Mouse (Mus musculus) heart, postnatal 25 days (tissue): Measurements from ENCODE around the gene Lin7a. TPM values are rescaled to one million over a fixed set of nuclear protein-coding genes. Genes with fewer than 3 reads are reported as not detected.

Source experiments
- DNase-seq: peaks from one replicate; pipeline ENCODE4 v3.0.0; 2022; ENCODE audit warnings: low spot score
- intact Hi-C: fragments of 180-260 bp; cut with DNase I; formaldehyde crosslinking; loops from one replicate; pipeline ENCODE4 v1.15.1; 2025
- total RNA-seq, 2 experiments: library from RNA; stranded (reverse); gene quantifications; 2 replicates each; pipeline ENCODE4 v1.2.3; 2021

Lin7a gene
- 1 to 10 TPM; 1.2 to 1.4 TPM for total RNA-seq

DNA sequence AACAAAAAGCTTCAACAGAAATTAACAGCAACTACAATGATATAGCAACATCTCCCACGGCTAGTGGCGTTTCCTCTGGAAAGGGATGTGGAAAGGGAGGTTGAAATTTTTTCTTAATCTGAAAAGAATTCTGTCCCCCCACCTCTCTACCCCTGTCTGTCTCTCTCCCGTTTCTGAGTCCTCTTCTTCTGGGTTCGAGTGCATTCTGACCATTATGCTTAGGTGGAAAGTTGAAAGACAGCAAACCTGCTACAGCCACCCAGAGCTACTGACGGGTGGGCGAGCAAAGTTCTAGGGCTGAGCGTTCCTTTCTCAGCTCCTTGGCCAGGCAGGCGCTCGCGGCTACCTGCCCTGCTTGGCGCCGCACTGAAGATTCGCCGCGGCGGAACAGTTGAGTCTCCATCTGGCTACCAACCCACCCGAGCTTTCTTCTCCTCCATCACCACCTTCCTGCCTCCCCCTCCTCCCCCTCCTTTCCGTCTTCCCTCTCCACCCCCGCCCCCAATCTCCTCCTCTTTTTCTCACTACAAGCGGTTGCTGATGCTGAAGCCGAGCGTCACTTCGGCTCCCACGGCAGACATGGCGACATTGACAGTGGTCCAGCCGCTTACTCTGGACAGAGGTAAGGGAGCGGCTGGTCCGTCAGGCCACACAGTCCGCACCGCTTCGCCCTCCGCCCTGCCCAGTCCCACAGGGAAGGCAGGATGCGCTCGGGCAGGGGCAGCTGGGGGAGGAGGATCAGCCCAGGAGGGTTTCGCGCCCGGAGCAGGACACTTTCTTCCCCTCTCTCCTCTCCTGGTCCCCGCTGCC is at the start of gene Lin7a:
Gene Lin7a (plus strand): TSS at position 366 of the 810 bp plus-strand sequence.
- no peak for DNase-seq
- intact Hi-C loops: no loop called here

DNA sequence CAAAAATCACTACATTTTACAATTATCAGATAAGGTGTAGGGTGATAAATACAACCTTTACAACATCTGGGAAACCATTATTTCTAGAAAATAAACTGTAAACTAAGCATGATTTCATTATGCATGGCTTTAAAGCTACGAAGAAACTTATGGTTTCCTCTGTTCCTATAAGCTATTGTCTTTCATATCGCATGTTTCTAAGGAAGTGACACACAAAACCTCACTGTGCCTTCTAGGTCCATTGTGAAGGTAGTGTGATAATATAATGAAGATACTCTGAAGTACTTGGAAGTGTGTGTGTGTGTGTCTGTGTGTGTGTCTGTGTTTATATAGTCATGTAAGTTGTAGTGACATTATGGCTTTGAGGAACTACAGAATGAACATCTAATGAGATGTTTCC is 49.8 kb upstream of the Lin7a start:
- no peak for DNase-seq
- intact Hi-C loops: no loop called here

DNA sequence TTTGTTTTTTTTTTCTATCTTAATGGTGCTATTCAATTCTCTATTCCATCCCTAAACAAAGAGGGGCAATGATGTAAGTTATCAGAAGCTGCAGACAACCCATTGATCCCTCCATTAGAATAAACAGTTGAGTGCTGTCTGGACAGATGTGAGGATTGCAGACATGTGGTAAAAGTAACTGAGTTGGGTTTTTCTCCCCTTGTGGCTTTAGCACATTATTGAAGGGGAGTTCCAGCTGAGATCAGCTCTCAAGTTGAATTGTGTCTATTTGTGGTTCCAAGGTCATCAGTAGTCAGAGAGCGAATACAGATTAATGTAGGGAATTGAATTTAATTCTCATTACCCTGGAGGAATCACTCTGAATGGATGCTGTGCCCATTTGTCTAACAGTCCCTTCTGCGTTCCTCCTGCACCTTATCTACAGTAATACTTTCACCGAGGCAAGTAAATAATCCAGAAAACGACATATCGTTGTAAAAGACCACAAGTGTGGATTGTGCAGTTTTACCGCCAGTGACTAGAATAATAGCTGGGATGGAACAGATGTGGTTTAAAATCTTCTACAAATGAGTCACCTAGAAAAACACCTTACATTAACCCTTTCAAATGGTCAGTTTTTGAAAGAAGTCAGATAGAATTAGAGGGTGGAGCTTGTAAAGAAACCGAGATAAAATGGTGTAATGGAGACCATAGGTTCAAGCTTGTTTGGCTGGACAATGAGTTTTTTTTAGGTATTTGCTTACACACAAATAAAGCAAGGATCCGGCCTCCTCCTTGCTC is 48.9 kb upstream of the Lin7a start:
- no peak for DNase-seq
- intact Hi-C loops: no loop called here

DNA sequence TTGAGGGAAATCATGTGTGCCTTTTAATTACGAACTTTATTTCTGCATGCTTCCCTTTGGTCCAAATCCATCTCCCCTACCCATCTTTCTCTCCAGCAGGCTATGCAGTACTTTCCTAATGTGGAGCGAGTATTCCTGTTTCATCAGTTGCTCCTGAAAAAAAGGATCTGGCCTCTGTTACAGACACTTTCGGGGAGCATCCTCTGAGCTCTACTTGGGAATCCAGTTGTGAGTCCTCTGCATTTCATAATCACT is 48.4 kb upstream of the Lin7a start:
- no peak for DNase-seq
- intact Hi-C loops: no loop called here

DNA sequence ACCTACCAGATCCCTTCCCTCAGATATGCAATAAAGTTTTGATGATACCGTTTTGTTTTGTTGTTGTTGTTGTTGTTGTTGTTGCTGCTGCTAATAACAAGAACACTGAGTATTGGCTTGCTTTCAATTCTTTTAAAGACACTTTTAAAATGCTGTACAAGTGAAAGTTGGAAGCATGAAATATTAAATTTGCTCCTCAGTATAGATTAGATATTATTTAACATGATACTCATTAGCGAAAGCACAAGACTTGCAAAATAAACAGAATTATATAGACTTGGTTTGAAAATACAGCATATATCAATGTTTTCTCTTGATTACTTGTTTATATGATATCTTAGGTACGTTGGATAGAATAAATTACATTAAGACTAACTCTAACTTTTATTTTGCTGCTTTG is 47.7 kb upstream of the Lin7a start:
- DNase-seq: no peak
- intact Hi-C loops: no loop called here

DNA sequence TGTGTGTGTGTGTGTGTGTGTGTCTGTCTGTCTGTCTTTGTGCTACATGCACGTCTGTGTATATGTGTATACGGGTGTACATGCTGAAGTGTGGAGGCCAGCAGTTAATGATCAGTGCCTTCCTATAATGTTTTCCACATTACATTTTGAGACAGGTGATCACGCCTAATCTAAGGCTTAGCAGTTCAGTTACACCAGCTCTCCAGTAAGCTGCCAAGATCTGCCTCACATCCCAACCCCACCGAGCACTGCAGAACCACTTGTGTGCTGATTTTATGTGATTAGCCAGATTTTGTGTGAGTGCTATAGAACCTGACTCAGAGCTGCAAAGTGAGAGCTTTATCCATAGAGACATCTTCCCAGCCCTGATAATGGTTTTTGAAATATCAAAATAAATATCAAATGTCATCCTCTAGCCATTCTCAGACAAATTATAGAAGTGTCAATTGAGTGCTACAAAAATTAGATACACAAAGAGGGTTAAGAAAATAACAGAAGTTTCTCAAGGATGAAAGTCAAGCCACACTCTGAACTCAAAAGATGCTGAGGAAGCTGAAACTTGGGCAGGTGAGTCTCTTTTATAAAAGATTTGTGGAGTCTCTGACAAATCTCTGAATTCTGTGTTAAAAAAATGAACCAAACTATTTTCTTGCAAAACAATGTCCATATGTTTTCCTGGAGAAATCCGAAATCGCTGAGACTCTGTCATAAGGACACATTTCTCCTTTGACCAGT is 46.7 kb upstream of the Lin7a start:
- no peak for DNase-seq
- intact Hi-C loops: no loop called here

DNA sequence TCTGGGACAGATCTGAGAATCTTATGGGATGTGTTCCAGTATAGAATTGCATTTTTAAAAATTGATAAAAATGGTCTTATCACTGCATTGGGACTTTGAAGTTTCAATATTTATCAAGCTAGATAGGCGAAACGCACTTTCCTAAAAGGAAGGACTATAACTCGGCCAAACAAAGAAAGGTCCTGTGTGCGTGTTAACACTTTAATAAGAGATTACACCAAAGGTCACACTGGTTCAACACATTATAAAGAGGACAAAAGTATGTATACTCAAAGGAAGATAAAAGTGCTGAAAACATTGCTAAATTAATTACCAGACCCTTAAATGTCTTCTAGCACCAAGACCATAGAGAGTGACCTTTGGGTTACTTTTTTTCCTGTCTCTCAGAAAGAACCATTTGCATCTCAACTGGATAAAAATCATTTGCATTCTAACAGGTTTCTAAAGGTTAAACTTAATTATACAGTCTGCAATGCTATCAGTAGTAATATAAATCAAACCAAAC is 46.1 kb upstream of the Lin7a start:
- intact Hi-C loops: no loop called here
- no peak for DNase-seq

DNA sequence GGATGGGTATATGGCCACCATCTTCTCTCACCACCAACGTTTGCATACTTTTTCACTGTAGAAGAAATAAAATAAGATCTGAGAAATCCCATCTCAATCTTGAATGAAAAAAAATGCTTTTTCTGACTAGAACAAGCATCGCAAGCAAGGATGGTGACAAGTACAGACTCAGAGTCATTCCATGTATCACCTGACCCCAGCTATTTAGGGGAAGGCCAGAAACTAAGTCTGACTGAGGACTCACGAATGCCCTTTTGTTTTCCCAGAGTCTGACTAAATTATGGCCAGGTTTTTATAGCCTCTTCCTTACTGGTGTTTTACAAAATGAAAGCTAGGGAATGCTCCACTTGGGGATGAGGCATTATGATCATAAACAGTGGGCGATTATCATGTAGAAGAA is 45.6 kb upstream of the Lin7a start:
- DNase-seq: no peak
- intact Hi-C loops: no loop called here

DNA sequence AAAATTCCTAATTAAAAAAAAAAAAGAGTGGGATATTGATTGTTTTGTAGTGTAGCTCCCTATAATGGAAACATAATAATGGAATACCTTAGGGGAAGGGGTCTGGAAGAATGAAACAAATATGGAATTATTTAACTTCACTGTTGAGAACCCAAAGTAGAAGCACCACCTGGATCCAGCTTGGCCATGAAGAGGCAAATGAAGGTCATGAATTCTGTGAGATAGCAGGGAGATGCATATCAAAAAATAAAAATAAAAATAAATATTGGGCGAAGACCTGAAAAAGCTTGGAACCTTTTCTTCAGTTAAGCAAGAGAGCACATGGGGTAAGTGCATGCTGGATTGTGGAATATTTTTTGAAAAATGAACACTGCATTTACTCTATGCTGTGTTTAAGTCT is 43.6 kb upstream of the Lin7a start:
- intact Hi-C loops: no loop called here
- no peak for DNase-seq

DNA sequence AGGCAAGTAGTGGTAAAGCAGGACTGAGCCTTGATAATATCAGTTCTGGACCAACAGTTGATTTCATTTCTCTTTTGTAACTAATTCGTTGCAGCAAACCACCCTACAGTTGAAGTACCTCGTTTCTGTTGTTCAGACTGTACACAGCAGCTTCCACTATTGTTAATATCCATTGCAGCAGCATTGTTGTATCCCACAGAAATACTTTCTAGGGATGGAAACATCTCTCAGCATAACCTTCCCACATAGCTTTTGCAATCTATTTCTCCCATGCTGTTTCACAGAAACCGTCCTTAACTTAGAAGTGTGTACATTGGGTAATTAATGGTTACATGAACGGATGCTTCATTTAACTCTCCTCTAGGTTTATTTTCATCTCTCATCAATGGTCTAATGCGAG is 42.7 kb upstream of the Lin7a start:
- intact Hi-C loops: no loop called here
- DNase-seq: no peak

DNA sequence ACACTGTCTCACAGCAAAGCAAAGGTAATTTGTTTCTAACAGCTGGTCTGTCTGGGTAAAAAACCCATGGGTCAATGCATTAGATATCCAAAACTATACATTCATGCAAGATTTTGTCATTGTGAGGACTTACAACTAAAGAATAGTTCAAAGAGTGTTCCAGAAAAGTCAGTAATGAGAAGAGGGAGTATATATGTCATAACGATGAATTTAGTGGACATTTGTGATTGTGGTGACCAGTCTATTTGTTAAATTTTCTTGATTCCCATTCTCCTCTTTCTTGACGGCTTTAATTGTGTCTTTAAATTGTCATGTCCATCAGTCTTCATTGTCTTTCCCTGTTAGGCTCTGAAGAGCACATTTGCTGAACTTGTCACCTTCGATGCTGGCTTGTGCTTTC is 42.1 kb upstream of the Lin7a start:
- DNase-seq: no peak
- intact Hi-C loops: no loop called here

DNA sequence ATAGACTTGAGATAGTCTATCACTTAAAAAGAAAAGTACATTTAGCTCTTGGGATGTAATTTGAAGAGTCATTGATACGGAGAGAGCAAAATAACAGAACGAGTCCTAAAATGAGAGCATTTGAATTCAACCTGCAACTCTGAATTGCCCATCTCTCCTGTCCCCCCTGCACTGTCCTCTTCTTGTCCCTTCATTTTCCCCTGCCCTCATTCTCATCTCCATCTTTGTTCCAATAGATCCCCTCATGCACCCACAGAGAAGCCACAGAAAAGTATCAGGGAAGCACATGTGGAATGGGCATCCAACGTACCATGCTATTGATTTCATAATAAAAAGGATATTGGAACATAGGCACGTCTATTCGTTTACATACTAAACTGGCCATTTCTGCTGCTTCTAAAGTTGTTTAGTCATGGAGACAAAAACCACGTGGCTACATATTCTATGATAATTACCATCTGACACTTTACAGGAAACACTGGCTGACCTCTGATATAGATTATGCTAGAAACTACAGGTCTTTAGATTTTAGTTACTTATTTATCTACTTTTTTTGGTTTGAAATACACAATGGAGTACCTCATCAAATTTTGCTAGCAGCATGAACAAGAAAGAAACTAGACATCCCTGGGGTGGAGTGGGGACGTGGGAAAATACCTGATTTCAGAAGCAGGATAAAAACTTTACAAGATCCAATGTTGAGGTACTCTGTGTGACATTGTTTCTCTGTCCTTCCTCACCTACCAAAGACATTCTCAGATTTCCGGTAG is 41.2 kb upstream of the Lin7a start:
- intact Hi-C loops: no loop called here
- no peak for DNase-seq

DNA sequence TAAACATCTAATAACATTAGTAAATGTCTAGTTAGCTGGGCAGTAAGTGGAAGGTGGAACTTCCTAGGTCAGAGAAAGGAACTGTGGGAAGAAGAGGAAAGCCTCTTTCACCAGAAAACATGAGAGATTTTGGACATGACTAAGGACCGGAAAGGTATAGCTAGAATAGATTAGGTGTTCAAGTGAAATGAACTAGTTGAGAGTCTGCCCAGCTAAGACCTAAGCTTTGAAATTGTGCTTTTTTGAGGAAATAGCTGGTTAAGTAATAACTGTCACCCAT is 40.7 kb upstream of the Lin7a start:
- DNase-seq: no peak
- intact Hi-C loops: no loop called here

DNA sequence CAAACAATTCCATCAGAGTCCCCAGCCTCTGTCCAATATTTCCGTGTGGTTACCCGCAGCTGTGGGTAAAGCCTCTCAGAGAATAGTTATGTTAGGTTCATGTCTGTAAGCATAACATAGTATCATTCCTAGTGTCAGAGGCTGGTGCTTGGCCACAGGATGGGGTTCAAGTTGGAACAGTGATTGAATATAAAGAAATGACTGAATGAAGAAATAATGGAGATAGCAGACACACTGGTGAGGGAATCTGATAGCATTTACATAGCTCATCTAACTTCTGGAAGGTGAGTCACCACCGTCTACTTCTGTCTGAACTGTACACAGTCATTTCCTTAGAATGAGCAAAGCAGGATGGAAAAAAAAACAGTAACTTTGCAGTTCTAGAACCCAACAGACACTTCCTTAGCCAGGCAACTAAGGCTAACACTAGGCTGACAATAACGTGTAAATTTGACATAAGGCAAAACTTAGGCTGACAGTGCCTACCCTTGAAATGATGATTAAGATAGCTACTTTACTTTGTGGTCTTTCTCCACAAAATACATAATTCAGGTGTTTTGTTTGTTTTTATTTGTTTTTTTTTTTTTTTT is 40.0 kb upstream of the Lin7a start:
- intact Hi-C loops: no loop called here
- no peak for DNase-seq

DNA sequence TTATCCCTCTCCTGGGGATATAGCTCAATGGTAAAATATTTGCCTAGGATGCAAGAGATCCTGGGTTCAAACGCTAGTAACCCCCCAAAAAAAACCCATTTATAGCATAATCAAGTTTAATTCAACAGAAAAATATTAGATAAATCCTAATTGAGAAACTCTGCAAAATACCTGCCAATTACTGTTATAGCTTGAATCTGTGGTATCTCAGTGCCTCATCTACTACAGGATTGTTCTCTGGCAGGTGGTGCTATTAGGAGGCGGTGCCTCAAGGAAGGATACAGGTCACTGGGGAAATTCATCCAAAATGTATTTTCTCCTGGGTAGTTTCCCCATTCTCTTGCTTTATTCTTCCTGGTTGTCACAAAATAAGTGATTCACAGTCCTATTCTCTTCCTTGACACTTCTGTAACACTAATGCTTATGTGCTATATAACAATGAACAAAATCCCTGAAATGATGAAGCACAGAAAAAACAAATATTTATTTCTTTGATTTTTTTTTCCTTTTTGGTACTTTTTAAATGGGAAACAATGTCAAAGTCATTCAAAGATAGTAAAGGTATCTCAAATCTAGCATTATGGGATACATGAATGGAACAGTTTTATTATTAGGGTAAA is 38.9 kb upstream of the Lin7a start:
- DNase-seq: no peak
- intact Hi-C loops: no loop called here

DNA sequence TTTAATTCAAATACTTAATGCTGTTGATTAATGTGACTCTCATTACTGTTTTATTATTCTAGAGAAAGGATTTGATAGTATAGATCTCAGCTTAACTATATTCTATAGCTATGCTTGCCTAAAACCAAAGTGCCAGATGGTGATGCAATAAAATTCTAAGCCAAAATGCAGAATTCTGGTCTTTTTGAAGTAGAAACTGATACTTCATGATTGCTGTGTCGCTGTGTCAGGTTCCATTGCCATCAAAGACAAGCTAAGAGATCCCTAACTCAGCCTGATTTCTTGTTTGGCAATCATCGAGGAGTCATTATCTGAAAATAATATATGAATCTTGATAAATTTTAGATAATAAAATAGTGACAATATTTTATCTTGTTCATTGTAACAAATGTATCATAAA is 38.3 kb upstream of the Lin7a start:
- no peak for DNase-seq
- intact Hi-C loops: no loop called here

DNA sequence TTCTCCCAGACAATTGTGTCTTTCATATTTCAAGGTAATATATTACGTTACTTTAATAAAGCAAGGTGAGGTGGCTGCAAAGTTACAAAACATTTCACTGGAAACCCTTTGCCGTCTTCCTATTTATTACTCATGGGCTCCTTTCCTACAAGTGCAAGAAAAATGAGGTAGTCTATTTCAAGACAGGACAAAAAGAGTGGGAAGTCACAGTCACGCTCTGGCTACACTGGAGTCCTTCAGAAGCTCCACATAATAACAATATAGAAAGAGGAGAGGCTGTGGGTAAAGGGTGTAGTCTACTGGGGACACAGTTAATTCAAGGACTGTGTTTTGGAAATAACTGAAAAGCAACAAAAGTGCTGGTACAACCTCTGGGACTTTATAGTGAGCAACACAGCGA is 37.7 kb upstream of the Lin7a start:
- intact Hi-C loops: no loop called here
- DNase-seq: no peak

DNA sequence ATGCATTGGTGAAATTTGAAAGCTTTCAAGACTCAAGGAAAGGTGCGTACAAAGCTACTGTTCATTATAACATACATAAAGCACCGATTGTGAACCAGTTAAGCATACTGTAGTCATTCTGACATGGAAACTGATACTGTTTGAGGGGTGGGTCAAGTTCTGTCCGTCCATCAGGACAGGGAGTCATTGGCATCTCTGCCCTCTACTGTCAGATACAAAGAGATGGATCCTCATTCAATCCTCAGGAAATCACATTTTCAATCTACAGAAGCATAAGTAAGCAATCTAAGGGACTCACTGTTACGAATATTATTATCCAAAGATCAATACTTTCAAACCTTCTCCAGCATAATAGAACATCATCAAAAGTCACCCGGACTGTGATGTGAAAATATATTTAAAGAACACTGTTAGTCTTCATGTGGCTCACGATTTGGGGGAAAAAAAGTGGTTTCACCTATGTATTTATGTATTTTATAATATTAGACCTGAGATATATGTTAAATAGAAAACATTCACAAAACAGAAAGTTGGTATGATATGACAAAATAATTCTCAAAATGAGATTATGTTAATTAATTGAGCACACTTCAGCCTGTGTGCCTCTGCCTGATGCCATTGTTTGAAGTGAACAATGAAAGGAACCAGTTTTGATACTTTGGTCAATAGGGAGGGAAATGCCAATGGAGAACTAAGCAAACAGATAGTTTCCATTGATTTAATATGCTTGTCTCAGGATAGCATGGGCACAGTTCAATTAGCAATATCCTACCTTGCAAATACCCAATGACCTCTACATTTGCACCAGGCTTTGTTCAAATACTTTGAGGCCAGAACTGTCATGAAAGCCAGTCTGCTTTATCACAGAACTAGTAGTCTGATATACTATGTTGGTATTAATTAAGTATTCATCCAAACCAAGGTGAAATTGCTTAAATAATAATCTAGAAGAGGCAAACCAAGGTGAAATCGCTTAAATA is 36.8 kb upstream of the Lin7a start:
- no peak for DNase-seq
- intact Hi-C loops: no loop called here

DNA sequence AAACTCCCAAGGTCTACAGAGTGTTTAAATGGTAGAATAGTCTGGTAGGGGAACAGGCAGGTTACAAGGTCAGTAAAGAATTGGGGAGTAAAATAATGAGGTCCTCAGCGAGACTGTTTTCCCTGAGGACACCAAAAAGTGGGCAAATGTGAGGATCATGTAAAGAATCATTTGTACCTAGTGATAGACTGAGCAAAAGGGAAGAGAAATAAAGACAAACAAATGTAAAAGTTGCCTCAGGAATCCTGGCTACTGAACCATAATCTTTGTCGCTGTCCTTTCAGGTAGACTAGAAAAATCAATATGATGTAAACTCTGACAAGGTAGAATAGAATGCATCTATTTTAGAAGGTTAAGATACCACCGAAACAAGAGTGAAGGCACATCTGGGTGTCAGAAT is 36.0 kb upstream of the Lin7a start:
- intact Hi-C loops: no loop called here
- DNase-seq: no peak
